In the genomic region with DNA sequence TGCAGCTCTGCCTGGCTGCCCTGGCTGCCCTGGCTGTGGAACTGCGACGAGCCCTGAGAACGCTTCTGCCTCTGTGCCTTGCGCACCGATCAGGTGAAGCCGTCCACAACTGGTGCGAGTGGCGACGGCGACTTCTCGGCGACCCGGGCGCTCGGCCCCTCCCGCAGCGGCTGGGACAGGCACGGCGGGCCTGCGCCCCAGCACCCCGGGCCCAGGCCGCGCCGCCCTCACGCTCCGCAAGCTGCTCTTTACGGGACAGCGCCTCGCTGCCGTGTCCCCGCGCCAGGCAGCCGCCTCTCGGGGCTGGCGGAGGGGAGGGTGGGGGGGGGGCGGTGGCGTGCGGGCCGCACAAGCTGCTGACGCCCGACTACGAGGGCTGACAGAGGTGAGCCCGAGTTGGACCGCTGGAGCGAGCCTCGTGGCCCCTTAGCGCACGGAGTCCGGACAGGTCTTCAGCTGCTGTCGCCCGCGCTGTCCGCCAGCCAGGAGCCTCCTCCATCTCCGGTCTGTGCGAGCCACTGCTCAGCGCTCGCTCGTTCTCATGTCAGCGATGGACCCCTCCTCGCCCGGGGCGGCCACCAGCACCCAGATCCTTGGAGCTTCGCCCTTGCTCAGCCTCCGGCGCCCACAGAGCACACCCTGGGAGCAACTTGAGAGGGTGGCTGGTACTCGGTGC, we compare ENCODE assay signal across 8 mouse cellular contexts. TPM values are rescaled to one million over a fixed set of nuclear protein-coding genes. Genes with fewer than 3 reads are reported as not detected.
DNase-seq lines count a peak whose midpoint lies in the region; ATAC-seq and TF ChIP-seq lines count a peak whose summit lies in the region.

No protein-coding gene starts in this region.

- H3K9me3 ChIP-seq in lung, postnatal 0 days (ENCODE audit: low read length) = no peaks in the 10 kb centered on the region

- peak overlapping the region; percentile 95 for H3K4me2 ChIP-seq in lung, postnatal 0 days (replicated peaks; ENCODE audit: low read depth, low read length)

- no peak for TF ChIP-seq CTCF in layer of hippocampus, adult 2 months (conservative IDR thresholded peaks at IDR 0.05)
- TF ChIP-seq CTCF in lung, postnatal 0 days (IDR thresholded peaks at IDR 0.05) = no peak

- ATAC-seq in granulocyte monocyte progenitor cell, adult 5-6 weeks (replicated peaks; ENCODE audit: poor library complexity, severe bottlenecking) = peak; percentile 77
- peak; percentile 79 for ATAC-seq in lung, postnatal 0 days

- H3K27ac ChIP-seq in layer of hippocampus, adult 2 months = peak overlapping the region; percentile 78
- H3K27ac ChIP-seq in lung, postnatal 0 days (ENCODE audit: low read length) = no peak overlapping the region

- 2% methylated on average over 51 of the region's 66 CpGs for WGBS in lung, postnatal 0 days

- H3K36me3 ChIP-seq in lung, postnatal 0 days (ENCODE audit: insufficient read depth, low read length) = no peaks in the 10 kb centered on the region

- no peaks in the 10 kb centered on the region for H3K27me3 ChIP-seq in lung, postnatal 0 days (replicated peaks; ENCODE audit: insufficient read depth, low read length)

- H3K9ac ChIP-seq in lung, postnatal 0 days (replicated peaks; ENCODE audit: low read depth) = peak overlapping the region; percentile 29

- H3K4me3 ChIP-seq in layer of hippocampus, adult 2 months = peak overlapping the region; percentile 65
- H3K4me3 ChIP-seq in lung, postnatal 0 days (ENCODE audit: low read depth, low read length) = peak overlapping the region; percentile 49

- no peak for DNase-seq in layer of hippocampus, adult 2 months (ENCODE audit: low spot score in 2 of 2)
- no peak for DNase-seq in layer of hippocampus, adult 11-12 months (ENCODE audit: low spot score)
- peak; percentile 19 to 29 for DNase-seq in cerebellum, postnatal 36 days
- peak; percentile 17 for DNase-seq in kidney, adult 9 months
- peak; percentile 30 for DNase-seq in lung, postnatal 0 days (ENCODE audit: low spot score)
- DNase-seq in right cerebral cortex, postnatal 25 days = peak; percentile 25
- DNase-seq in spleen, postnatal 36 days (ENCODE audit: low spot score in 2 of 2) = no peak

- H3K4me1 ChIP-seq in lung, postnatal 0 days (ENCODE audit: insufficient read depth, low read depth, low read length) = no peaks in the 10 kb centered on the region

- TF ChIP-seq EP300 in lung, postnatal 0 days (IDR thresholded peaks at IDR 0.05) = no peak

RNA-seq across cellular contexts. Expression of a gene that starts 16.5 kb away (rescaled TPM):
- 10 to 100 TPM; 39.0 to 49.8 TPM for total RNA-seq in layer of hippocampus, adult 2 months (2021)
- 36.4 and 46.1 TPM in 2 replicates for total RNA-seq in granulocyte monocyte progenitor cell, adult 5-6 weeks (2014; fragmentation: Nextera tagmentation)
- total RNA-seq in granulocyte monocyte progenitor cell, adult 5-6 weeks (2017) = 51.5 and 51.8 TPM in 2 replicates
- 14.3 and 14.6 TPM in 2 replicates for polyA plus RNA-seq in lung, postnatal 0 days (2015; fragmentation: Nextera tagmentation; extraction: Ambion mirVana)

Comparison
In these comparisons a context has a peak if more than half of its experiments do, and no peak if none do; other contexts are left out.
1. DNase-seq: peak in cerebellum, postnatal 36 days (2 of 2), kidney, adult 9 months (single experiment), lung, postnatal 0 days (single experiment) and right cerebral cortex, postnatal 25 days (single experiment); none in layer of hippocampus, adult 2 months (0 of 2), layer of hippocampus, adult 11-12 months (single experiment) and spleen, postnatal 36 days (0 of 2).